Mouse (Mus musculus): ENCODE measurements around the gene Wdr59. TPM values are rescaled to one million over a fixed set of nuclear protein-coding genes. Genes with fewer than 3 reads are reported as not detected.
A peak's percentile ranks its signal among the peaks of the same experiment; 100 is the strongest.

Wdr59 gene
- polyA plus RNA-seq, 1 experiment from 2014 or later: 3.1 TPM

GRCm38 (mm10) chr8:111449671-111450070, 72.2 kb downstream of the Wdr59 start:
- ATAC-seq (ENCODE audit: insufficient read depth, low FRiP score, low TSS enrichment) (no peak), DNase-seq (ENCODE audit: low spot score) (no peak)
- no peak overlapping the region for H3K9ac ChIP-seq (ENCODE audit: low read length)
- H3K9me3 ChIP-seq (ENCODE audit: control insufficient read depth, low read length): no peaks in the 10 kb centered on the region
- 75% methylated on average over 4 of the region's 4 CpGs for WGBS
- H3K4me2 ChIP-seq (ENCODE audit: low read depth): no peak overlapping the region
- no peak overlapping the region for H3K4me3 ChIP-seq (ENCODE audit: low read depth, low read length)
- H3K4me1 ChIP-seq (ENCODE audit: control insufficient read depth, insufficient read depth, low read length): no peaks in the 10 kb centered on the region
- no peaks in the 10 kb centered on the region for H3K36me3 ChIP-seq (ENCODE audit: control insufficient read depth, insufficient read depth, low read length)
- no peak overlapping the region for H3K27ac ChIP-seq (ENCODE audit: low read depth, low read length)
- H3K27me3 ChIP-seq (ENCODE audit: control insufficient read depth, insufficient read depth, low read length): no peaks in the 10 kb centered on the region

- no peaks in the 10 kb centered on the region for H3K36me3 ChIP-seq (ENCODE audit: control insufficient read depth, insufficient read depth, low read length)
- no peak overlapping the region for H3K4me2 ChIP-seq (ENCODE audit: low read depth)
- H3K27me3 ChIP-seq (ENCODE audit: control insufficient read depth, insufficient read depth, low read length): no peaks in the 10 kb centered on the region
- H3K9ac ChIP-seq (ENCODE audit: low read length): no peak overlapping the region
- DNase-seq (ENCODE audit: low spot score) (no peak), ATAC-seq (ENCODE audit: insufficient read depth, low FRiP score, low TSS enrichment) (no peak)
- 83% methylated on average over 4 of the region's 4 CpGs for WGBS
- no peaks in the 10 kb centered on the region for H3K4me1 ChIP-seq (ENCODE audit: control insufficient read depth, insufficient read depth, low read length)
- H3K27ac ChIP-seq (ENCODE audit: low read depth, low read length): no peak overlapping the region
- H3K4me3 ChIP-seq (ENCODE audit: low read depth, low read length): no peak overlapping the region
- no peaks in the 10 kb centered on the region for H3K9me3 ChIP-seq (ENCODE audit: control insufficient read depth, low read length)
Measured at GRCm38 (mm10) chr8:111445960-111446660, 75.8 kb downstream of the Wdr59 start.

DNA sequence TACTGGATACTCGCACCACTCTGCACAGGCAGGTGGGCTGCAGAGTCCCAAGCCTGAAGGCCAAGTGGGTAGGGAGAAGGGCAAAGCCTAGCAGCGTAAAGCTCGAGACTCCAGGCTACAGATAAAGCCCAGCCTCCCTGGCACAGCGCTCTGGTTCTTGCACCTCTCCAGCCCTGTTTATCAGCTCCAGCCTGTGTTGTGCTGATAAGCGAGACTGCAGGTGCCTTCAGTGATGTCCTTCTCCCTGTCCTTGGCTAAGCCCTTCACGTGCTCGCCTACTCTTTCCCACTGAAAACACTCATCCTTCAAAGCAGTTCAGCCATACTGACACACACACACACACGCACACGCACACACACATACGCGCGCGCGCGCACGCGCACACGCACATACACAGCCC, 76.3 kb downstream of the Wdr59 start:
- DNase-seq (ENCODE audit: low spot score): no peak
- 89% methylated on average over 18 of the region's 18 CpGs for WGBS

DNA sequence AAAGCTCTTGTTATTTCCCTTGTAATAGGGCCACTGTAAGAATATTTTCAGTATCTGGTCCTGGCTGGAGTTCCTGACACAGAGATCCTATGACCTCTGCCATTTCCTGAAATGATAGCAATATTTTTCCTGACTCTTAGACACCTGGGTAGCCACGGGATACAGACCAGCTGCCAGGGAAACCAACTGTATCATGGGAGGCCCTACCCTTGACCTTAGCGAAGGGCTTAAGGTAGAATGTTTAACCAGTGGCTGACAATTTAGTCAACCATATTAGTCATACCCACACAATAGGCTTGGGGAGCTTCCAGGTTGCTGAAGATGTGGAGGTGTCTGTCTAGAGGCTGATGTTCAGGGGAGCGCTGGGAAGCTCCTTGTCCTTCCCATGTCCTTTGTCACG, 77.6 kb downstream of the Wdr59 start:
- H3K4me3 ChIP-seq (ENCODE audit: low read depth, low read length): no peak overlapping the region
- no peak overlapping the region for H3K9ac ChIP-seq (ENCODE audit: low read length)
- no peaks in the 10 kb centered on the region for H3K27me3 ChIP-seq (ENCODE audit: control insufficient read depth, insufficient read depth, low read length)
- H3K27ac ChIP-seq (ENCODE audit: low read depth, low read length): no peak overlapping the region
- DNase-seq (ENCODE audit: low spot score) (no peak), ATAC-seq (ENCODE audit: insufficient read depth, low FRiP score, low TSS enrichment) (no peak)
- H3K4me2 ChIP-seq (ENCODE audit: low read depth): no peak overlapping the region
- H3K36me3 ChIP-seq (ENCODE audit: control insufficient read depth, insufficient read depth, low read length): no peaks in the 10 kb centered on the region
- WGBS: 84% methylated on average over 4 of the region's 4 CpGs
- H3K9me3 ChIP-seq (ENCODE audit: control insufficient read depth, low read length): no peaks in the 10 kb centered on the region
- H3K4me1 ChIP-seq (ENCODE audit: control insufficient read depth, insufficient read depth, low read length): no peaks in the 10 kb centered on the region

More for the DNA sequence above, 76.3 kb downstream of the Wdr59 start:
- H3K4me1 ChIP-seq (ENCODE audit: control insufficient read depth, insufficient read depth, low read length): no peaks in the 10 kb centered on the region
- H3K4me2 ChIP-seq (ENCODE audit: low read depth): no peak overlapping the region
- no peaks in the 10 kb centered on the region for H3K27me3 ChIP-seq (ENCODE audit: control insufficient read depth, insufficient read depth, low read length)
- no peak overlapping the region for H3K9ac ChIP-seq (ENCODE audit: low read length)
- H3K9me3 ChIP-seq (ENCODE audit: control insufficient read depth, low read length): no peaks in the 10 kb centered on the region
- no peak for ATAC-seq (ENCODE audit: insufficient read depth, low FRiP score, low TSS enrichment)
- H3K4me3 ChIP-seq (ENCODE audit: low read depth, low read length): no peak overlapping the region
- H3K36me3 ChIP-seq (ENCODE audit: control insufficient read depth, insufficient read depth, low read length): no peaks in the 10 kb centered on the region
- no peak overlapping the region for H3K27ac ChIP-seq (ENCODE audit: low read depth, low read length)

GRCm38 (mm10) chr8:111439189-111439588, 82.7 kb downstream of the Wdr59 start:
- no peak overlapping the region for H3K9ac ChIP-seq (ENCODE audit: low read length)
- no peaks in the 10 kb centered on the region for H3K9me3 ChIP-seq (ENCODE audit: control insufficient read depth, low read length)
- 29% methylated on average over 9 of the region's 9 CpGs for WGBS
- peak; percentile 75 for DNase-seq (ENCODE audit: low spot score)
- no peak overlapping the region for H3K4me2 ChIP-seq (ENCODE audit: low read depth)
- no peak for ATAC-seq (ENCODE audit: insufficient read depth, low FRiP score, low TSS enrichment)
- H3K36me3 ChIP-seq (ENCODE audit: control insufficient read depth, insufficient read depth, low read length): no peaks in the 10 kb centered on the region
- no peaks in the 10 kb centered on the region for H3K4me1 ChIP-seq (ENCODE audit: control insufficient read depth, insufficient read depth, low read length)
- H3K27me3 ChIP-seq (ENCODE audit: control insufficient read depth, insufficient read depth, low read length): no peaks in the 10 kb centered on the region
- no peak overlapping the region for H3K27ac ChIP-seq (ENCODE audit: low read depth, low read length)
- no peak overlapping the region for H3K4me3 ChIP-seq (ENCODE audit: low read depth, low read length)

- Histone ChIP-seq H3K4me1 (ENCODE audit: control insufficient read depth, insufficient read depth, low read length) (no peaks in the 10 kb centered on the region), H3K27me3 (ENCODE audit: control insufficient read depth, insufficient read depth, low read length) (no peaks in the 10 kb centered on the region), H3K36me3 (ENCODE audit: control insufficient read depth, insufficient read depth, low read length) (no peaks in the 10 kb centered on the region), H3K9me3 (ENCODE audit: control insufficient read depth, low read length) (no peaks in the 10 kb centered on the region), H3K9ac (ENCODE audit: low read length) (no peak overlapping the region), H3K4me2 (ENCODE audit: low read depth) (no peak overlapping the region), H3K27ac (ENCODE audit: low read depth, low read length) (no peak overlapping the region), H3K4me3 (ENCODE audit: low read depth, low read length) (no peak overlapping the region)
- DNase-seq (ENCODE audit: low spot score): no peak
- no peak for ATAC-seq (ENCODE audit: insufficient read depth, low FRiP score, low TSS enrichment)
- 59% methylated on average over 11 of the region's 11 CpGs for WGBS
Measured at GRCm38 (mm10) chr8:111435071-111435828, 86.6 kb downstream of the Wdr59 start.

DNA sequence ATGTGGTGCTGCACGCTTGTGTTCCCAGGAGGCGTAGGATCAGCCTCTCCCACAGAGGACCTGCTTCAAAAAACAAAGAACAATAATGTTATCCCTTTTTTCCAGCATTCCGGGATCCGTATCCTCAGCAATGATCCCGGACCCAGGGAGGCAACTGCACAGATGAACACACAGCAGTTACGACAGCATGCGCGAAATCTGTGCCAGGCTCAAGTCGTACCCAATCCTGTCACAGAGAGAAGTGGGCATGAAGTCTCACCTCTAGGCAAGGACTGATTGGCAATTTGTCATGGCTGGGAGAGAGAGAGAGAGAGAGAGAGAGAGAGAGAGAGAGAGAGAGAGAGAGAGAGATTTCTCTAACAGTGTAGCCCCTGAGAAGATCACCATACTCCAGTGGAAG, 97.2 kb downstream of the Wdr59 start:
- H3K27me3 ChIP-seq (ENCODE audit: control insufficient read depth, insufficient read depth, low read length): no peaks in the 10 kb centered on the region
- no peak overlapping the region for H3K27ac ChIP-seq (ENCODE audit: low read depth, low read length)
- WGBS: 89% methylated on average over 9 of the region's 9 CpGs
- DNase-seq (ENCODE audit: low spot score) (no peak), ATAC-seq (ENCODE audit: insufficient read depth, low FRiP score, low TSS enrichment) (no peak)
- H3K4me2 ChIP-seq (ENCODE audit: low read depth): no peak overlapping the region
- H3K4me3 ChIP-seq (ENCODE audit: low read depth, low read length): no peak overlapping the region
- no peaks in the 10 kb centered on the region for H3K9me3 ChIP-seq (ENCODE audit: control insufficient read depth, low read length)
- no peaks in the 10 kb centered on the region for H3K4me1 ChIP-seq (ENCODE audit: control insufficient read depth, insufficient read depth, low read length)
- H3K36me3 ChIP-seq (ENCODE audit: control insufficient read depth, insufficient read depth, low read length): no peaks in the 10 kb centered on the region
- H3K9ac ChIP-seq (ENCODE audit: low read length): no peak overlapping the region

- DNase-seq (ENCODE audit: low spot score) (no peak), ATAC-seq (ENCODE audit: insufficient read depth, low FRiP score, low TSS enrichment) (no peak)
- Histone ChIP-seq H3K4me1 (ENCODE audit: control insufficient read depth, insufficient read depth, low read length) (no peaks in the 10 kb centered on the region), H3K36me3 (ENCODE audit: control insufficient read depth, insufficient read depth, low read length) (no peaks in the 10 kb centered on the region), H3K4me2 (ENCODE audit: low read depth) (no peak overlapping the region), H3K27ac (ENCODE audit: low read depth, low read length) (no peak overlapping the region), H3K9ac (ENCODE audit: low read length) (no peak overlapping the region), H3K4me3 (ENCODE audit: low read depth, low read length) (no peak overlapping the region), H3K9me3 (ENCODE audit: control insufficient read depth, low read length) (no peaks in the 10 kb centered on the region), H3K27me3 (ENCODE audit: control insufficient read depth, insufficient read depth, low read length) (no peaks in the 10 kb centered on the region)
- 89% methylated on average over 11 of the region's 11 CpGs for WGBS
Measured at GRCm38 (mm10) chr8:111424181-111424580, 97.7 kb downstream of the Wdr59 start.

DNA sequence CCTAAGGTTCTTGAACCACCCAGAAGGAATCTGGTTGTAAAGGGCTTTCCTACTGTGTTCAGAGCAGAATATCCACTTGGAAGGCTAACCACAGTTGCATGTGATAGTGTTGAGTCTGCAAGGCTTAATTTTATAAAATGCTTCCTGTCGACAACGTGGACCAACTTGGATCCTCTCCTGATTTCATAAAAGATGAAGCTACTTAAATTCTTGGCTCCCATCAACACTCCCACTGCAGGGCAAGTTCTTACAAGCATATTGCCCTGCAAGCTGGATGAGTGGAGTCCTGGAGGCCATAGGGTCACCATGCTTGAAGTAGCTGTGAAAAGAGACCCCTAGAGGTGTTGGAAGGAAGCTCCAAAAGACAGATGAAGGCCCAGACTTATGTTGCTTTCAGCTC, 99.3 kb downstream of the Wdr59 start:
- DNase-seq (ENCODE audit: low spot score): no peak
- 88% methylated on average over 2 of the region's 2 CpGs for WGBS
- Histone ChIP-seq H3K4me1 (ENCODE audit: control insufficient read depth, insufficient read depth, low read length) (no peaks in the 10 kb centered on the region), H3K4me2 (ENCODE audit: low read depth) (no peak overlapping the region), H3K36me3 (ENCODE audit: control insufficient read depth, insufficient read depth, low read length) (no peaks in the 10 kb centered on the region), H3K9me3 (ENCODE audit: control insufficient read depth, low read length) (no peaks in the 10 kb centered on the region), H3K27me3 (ENCODE audit: control insufficient read depth, insufficient read depth, low read length) (no peaks in the 10 kb centered on the region), H3K27ac (ENCODE audit: low read depth, low read length) (no peak overlapping the region), H3K9ac (ENCODE audit: low read length) (no peak overlapping the region), H3K4me3 (ENCODE audit: low read depth, low read length) (no peak overlapping the region)
- no peak for ATAC-seq (ENCODE audit: insufficient read depth, low FRiP score, low TSS enrichment)

Measured in neural tube, embryonic 11.5 days (tissue).